Mouse (Mus musculus) heart, postnatal 0 days (tissue): Measurements from ENCODE around the gene Wsb1.

Source experiments
- CTCF ChIP-seq: IDR thresholded peaks from 2 replicates; pipeline ENCODE4 v1.5.1; 2016; ENCODE audit warnings: antibody characterized with exemption, control low read depth, low read depth
- EP300 ChIP-seq: IDR thresholded peaks from 2 replicates; pipeline ENCODE4 v1.6.1; 2016; ENCODE audit warnings: antibody characterized with exemption, low read depth

GRCm38 (mm10) chr11:79191214-79191613, 63.3 kb downstream of the Wsb1 start:
- no peak for TF ChIP-seq CTCF
- no peak for TF ChIP-seq EP300
